Mouse (Mus musculus) neutrophil, adult 5-6 weeks (primary cell): ENCODE measurements around the gene Rnase4. TPM values are rescaled to one million over a fixed set of nuclear protein-coding genes. Genes with fewer than 3 reads are reported as not detected.

Source experiments
- ATAC-seq: fragments of 151-379, 151-347 bp; 2 replicates; pipeline ENCODE4 v1.8.0; 2017; ENCODE audit warnings: mild to moderate bottlenecking, moderate TSS enrichment; ENCODE audit not compliant: insufficient number of reproducible peaks, poor library complexity, low FRiP score, severe bottlenecking; ENCODE audit errors: extremely low read depth
- total RNA-seq: library from RNA; stranded (forward); fragments of 200-1000 nt; gene quantifications from 2 replicates; pipeline ENCODE4 v1.2.3, GENCODE M21; 2017

Gene Rnase4
- total RNA-seq, 1 experiment from 2014 or later, result 2.0 TPM

GRCm38 (mm10) chr14:51087762-51088161 is 3.1 kb upstream of the Rnase4 start:
- no peak for ATAC-seq

GRCm38 (mm10) chr14:51088166-51088969 is 2.5 kb upstream of the Rnase4 start:
- peak; percentile 17; the same call in 1 of the 2 replicates for ATAC-seq

- peak; percentile 83 for ATAC-seq
Observed at GRCm38 (mm10) chr14:51088970-51089673, 1.8 kb upstream of the Rnase4 start.

GRCm38 (mm10) chr14:51089674-51090076 is 1.2 kb upstream of the Rnase4 start:
- no peak for ATAC-seq

- ATAC-seq, result 0 out of 2 replicates have a peak, but pooled peaks have one; percentile 17
Observed at GRCm38 (mm10) chr14:51090077-51090781, 648 bp upstream of the Rnase4 start.

GRCm38 (mm10) chr14:51092073-51092620 is 1.3 kb downstream of the Rnase4 start:
- ATAC-seq, result no peak

- ATAC-seq, result no peak
Observed at GRCm38 (mm10) chr14:51093496-51093895, 2.6 kb downstream of the Rnase4 start.

GRCm38 (mm10) chr14:51094096-51094875 is 3.4 kb downstream of the Rnase4 start:
- ATAC-seq, result no peak

GRCm38 (mm10) chr14:51094921-51095320 is 4.0 kb downstream of the Rnase4 start:
- no peak for ATAC-seq

- ATAC-seq, result no peak
Observed at GRCm38 (mm10) chr14:51095736-51096524, 5.1 kb downstream of the Rnase4 start.

GRCm38 (mm10) chr14:51098300-51098699 is 7.4 kb downstream of the Rnase4 start:
- ATAC-seq, result peak; percentile 84

GRCm38 (mm10) chr14:51098921-51099320 is 8.0 kb downstream of the Rnase4 start:
- no peak for ATAC-seq

- no peak for ATAC-seq
Observed at GRCm38 (mm10) chr14:51101284-51101683, 10.4 kb downstream of the Rnase4 start.

- ATAC-seq, result peak; percentile 79
Observed at GRCm38 (mm10) chr14:51103217-51103616, 12.3 kb downstream of the Rnase4 start.

- ATAC-seq, result no peak
Observed at GRCm38 (mm10) chr14:51104366-51104765, 13.5 kb downstream of the Rnase4 start.

GRCm38 (mm10) chr14:51106449-51106967 is 15.6 kb downstream of the Rnase4 start:
- ATAC-seq, result no peak

GRCm38 (mm10) chr14:51111966-51112365 is 21.1 kb downstream of the Rnase4 start:
- ATAC-seq, result no peak

- ATAC-seq, result no peak
Observed at GRCm38 (mm10) chr14:51113476-51113875, 22.6 kb downstream of the Rnase4 start.
